Mouse (Mus musculus) hindbrain, postnatal 0 days (tissue): ENCODE measurements around the gene Gm19402. TPM values are rescaled to one million over a fixed set of nuclear protein-coding genes. Genes with fewer than 3 reads are reported as not detected.
"Not testable (repeated sequence)": the region's sequence is repeated elsewhere in the genome, so short reads cannot be mapped to it uniquely, and the experiment has no call there.

ENCODE experiments used
- ATAC-seq: fragments of 200-750 bp; cut with Nextera tagmentation; 2 replicates; pipeline ENCODE4 v1.8.0; 2017; ENCODE audit warnings: mild to moderate bottlenecking, moderate TSS enrichment, moderate library complexity
- DNase-seq: peaks from one replicate; pipeline ENCODE4 v3.0.0-alpha.2; 2015; ENCODE audit warnings: low spot score
- H3K27ac ChIP-seq: fragments of 300-500 bp; sonication (generic); 2 replicates; pipeline ENCODE4 v1.5.1; 2014; ENCODE audit warnings: mild to moderate bottlenecking
- H3K27me3 ChIP-seq: fragments of 300-500 bp; sonication (generic); 2 replicates; pipeline ENCODE4 v1.6.1; 2014; ENCODE audit warnings: low read length, mixed read lengths; ENCODE audit not compliant: insufficient read depth
- H3K36me3 ChIP-seq: fragments of 300-500 bp; sonication (generic); 2 replicates; pipeline ENCODE4 v1.6.1; 2014; ENCODE audit warnings: low read length, mixed read lengths; ENCODE audit not compliant: insufficient read depth
- H3K4me1 ChIP-seq: fragments of 300-500 bp; sonication (generic); 2 replicates; pipeline ENCODE4 v1.6.1; 2014; ENCODE audit warnings: antibody characterized with exemption, low read length, mixed read lengths; ENCODE audit not compliant: insufficient read depth
- H3K4me2 ChIP-seq: fragments of 300-500 bp; sonication (generic); 2 replicates; pipeline ENCODE4 v1.6.1; 2014; ENCODE audit warnings: low read depth, mild to moderate bottlenecking, low read length, moderate library complexity, mixed read lengths
- H3K4me3 ChIP-seq: fragments of 300-500 bp; sonication (generic); 2 replicates; pipeline ENCODE4 v1.5.1; 2014; ENCODE audit warnings: low read length
- H3K9ac ChIP-seq: fragments of 300-500 bp; sonication (generic); replicated peaks from 2 replicates; pipeline ENCODE4 v1.6.1; 2014; ENCODE audit warnings: mild to moderate bottlenecking, low read length, moderate library complexity, mixed read lengths
- H3K9me3 ChIP-seq: fragments of 300-500 bp; sonication (generic); 2 replicates; pipeline ENCODE4 v1.6.1; 2016; ENCODE audit warnings: low read length, mixed read lengths
- CTCF ChIP-seq: IDR thresholded peaks from 2 replicates; pipeline ENCODE4 v1.5.1; 2016; ENCODE audit warnings: antibody characterized with exemption, control low read depth, low read depth
- WGBS: fragments of 180-500 bp; shearing (Covaris S2); extraction: QIAGEN DNeasy Blood & Tissue Kit; methylation state at CpG from one replicate; pipeline ENCODE4 v1.1.7; 2014; 5-methylcytosine and 5-hydroxymethylcytosine counted together
- polyA plus RNA-seq: library from polyadenylated mRNA; unstranded; fragments of >200 nt; fragmentation: Nextera tagmentation; extraction: Ambion mirVana; gene quantifications from 2 replicates; pipeline ENCODE4 v1.2.1, GENCODE M21; 2015
- total RNA-seq: library from RNA; depleted of rRNA; stranded (reverse); fragments of >200 nt; gene quantifications from 2 replicates; pipeline ENCODE4 v1.2.3, GENCODE M21; 2014; rRNA removed

The Gm19402 gene
- total RNA-seq: not detected in 2 replicates
- not detected in 2 replicates for polyA plus RNA-seq

DNA sequence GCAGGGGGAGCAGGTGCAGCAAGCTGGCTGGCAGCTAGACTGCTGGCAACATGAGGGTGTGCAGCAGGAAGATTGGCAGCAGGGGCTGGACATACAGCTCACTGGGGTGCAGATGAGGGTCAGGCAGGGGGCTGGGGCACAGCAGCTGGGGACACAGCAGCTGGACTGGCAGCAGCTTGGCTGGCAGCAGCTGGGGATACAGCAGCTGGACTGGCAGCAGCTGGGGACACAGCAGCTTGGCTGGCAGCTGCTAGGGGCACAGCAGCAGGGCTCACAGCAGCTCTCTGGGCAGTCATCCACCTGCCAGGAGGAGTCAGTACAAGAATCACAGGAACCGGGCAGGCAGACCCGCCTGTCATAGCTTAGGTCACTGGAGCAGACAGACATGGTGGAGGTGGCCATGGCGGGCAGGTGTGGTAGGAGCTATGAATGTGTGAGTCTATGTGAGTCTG is at the start of gene Gm19402:
Gene Gm19402, minus strand, starts transcription at position 402 of the 452 bp plus-strand sequence.
- H3K36me3 ChIP-seq, H3K9ac ChIP-seq, H3K9me3 ChIP-seq, H3K27ac ChIP-seq, H3K4me1 ChIP-seq, DNase-seq, H3K4me3 ChIP-seq, H3K27me3 ChIP-seq, H3K4me2 ChIP-seq, ATAC-seq: not testable (repeated sequence)
- 71% methylated on average over 3 of the region's 3 CpGs for WGBS

DNA sequence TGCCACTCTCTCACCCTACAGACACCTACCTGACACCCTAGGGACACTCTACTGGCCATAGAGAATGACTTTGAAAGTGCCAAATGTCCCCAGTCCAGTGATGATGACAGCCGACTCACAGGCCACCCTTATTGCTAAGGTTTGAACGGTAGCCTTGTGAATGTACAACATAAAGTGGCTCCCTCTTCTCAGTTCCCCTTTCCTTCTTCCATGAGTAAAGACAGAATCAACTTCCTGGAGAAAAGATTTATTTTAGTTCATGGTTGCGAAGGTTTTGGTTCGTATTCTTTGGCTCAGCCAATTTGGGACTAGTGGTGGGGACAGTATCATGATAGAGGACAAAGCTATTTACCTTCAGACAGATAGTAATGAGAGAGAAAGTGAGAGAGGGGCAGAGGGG is 48.4 kb upstream of the Gm19402 start:
- no peak overlapping the region for H3K4me3 ChIP-seq
- H3K36me3 ChIP-seq: no peaks in the 10 kb centered on the region
- DNase-seq (no peak), ATAC-seq (no peak)
- WGBS: 92% methylated on average over 4 of the region's 4 CpGs
- no peak overlapping the region for H3K9ac ChIP-seq
- TF ChIP-seq CTCF: no peak
- no peak overlapping the region for H3K27ac ChIP-seq
- no peaks in the 10 kb centered on the region for H3K9me3 ChIP-seq
- H3K27me3 ChIP-seq: no peaks in the 10 kb centered on the region
- H3K4me1 ChIP-seq: no peaks in the 10 kb centered on the region
- no peak overlapping the region for H3K4me2 ChIP-seq

DNA sequence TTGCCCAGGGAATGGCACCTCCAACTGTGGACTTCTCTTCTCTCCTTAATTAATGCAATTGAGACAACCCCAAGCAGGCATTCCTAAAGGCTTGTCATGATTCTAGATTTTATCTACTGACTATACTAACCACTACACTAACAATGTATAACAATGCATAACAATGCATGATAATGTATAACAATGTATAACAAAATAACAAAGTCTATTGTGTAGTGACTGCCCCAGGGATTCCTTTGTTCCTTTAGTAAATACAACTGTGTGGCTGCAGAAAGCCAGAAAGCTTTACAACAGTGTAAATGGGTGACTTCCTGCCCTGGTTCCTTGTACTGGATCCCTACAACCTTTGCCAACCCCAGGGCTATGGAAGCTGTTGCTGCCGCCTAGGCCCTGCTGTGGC is 45.4 kb upstream of the Gm19402 start:
- WGBS: 95% methylated on average over 1 of the region's 1 CpGs
- H3K9me3 ChIP-seq: no peaks in the 10 kb centered on the region

DNA sequence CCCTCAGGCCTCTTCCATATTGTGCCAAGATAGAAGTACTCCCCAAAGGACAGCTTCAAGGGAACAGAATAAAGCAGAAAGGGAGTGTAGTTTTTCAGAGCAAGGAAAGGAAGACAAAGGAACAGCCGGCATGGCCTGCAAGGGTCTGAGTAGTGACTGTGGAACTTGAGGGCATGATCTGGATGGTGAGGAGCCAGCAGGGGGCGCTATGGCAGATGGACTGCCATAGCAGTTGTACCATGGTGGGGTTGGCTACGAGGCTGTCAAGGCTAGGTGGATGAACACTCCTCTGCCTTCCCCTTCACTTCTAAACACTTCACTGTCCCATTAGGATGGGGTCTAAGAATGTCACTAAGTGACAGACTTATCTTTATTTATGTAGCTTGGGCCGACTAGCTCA is 38.7 kb upstream of the Gm19402 start:
- H3K27me3 ChIP-seq: no peaks in the 10 kb centered on the region
- no peak for DNase-seq
- no peaks in the 10 kb centered on the region for H3K9me3 ChIP-seq
- peak; percentile 34 for TF ChIP-seq CTCF
- no peak overlapping the region for H3K9ac ChIP-seq
- no peaks in the 10 kb centered on the region for H3K4me1 ChIP-seq
- no peak for ATAC-seq
- H3K4me3 ChIP-seq: no peak overlapping the region
- no peaks in the 10 kb centered on the region for H3K36me3 ChIP-seq
- no peak overlapping the region for H3K4me2 ChIP-seq
- 55% methylated on average over 4 of the region's 4 CpGs for WGBS
- no peak overlapping the region for H3K27ac ChIP-seq

More for the DNA sequence above, 45.4 kb upstream of the Gm19402 start:
- ATAC-seq (no peak), DNase-seq (no peak)
- H3K4me1 ChIP-seq: no peaks in the 10 kb centered on the region
- H3K4me2 ChIP-seq: no peak overlapping the region
- TF ChIP-seq CTCF: no peak
- H3K27me3 ChIP-seq: no peaks in the 10 kb centered on the region
- H3K36me3 ChIP-seq: no peaks in the 10 kb centered on the region
- no peak overlapping the region for H3K27ac ChIP-seq
- no peak overlapping the region for H3K9ac ChIP-seq
- H3K4me3 ChIP-seq: no peak overlapping the region

DNA sequence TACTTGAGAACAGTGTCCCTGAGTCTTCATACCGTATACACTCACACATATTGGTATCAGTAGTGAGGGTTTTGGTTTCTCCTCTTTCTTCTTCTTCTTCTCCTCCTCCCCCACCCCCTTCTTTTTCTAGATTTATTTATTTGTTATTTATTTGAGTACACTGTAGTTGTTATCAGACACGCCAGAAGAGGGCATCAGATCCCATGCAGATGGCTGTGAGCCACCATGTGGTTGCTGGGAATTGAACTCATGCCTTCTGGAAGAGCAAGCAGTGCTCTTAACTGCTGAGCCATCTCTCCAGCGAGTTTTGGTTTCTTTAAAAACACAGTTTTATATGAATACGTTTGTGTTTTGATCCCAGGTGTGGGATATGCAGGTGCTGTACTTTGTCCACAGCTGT is 37.7 kb upstream of the Gm19402 start:
- Histone ChIP-seq H3K36me3 (no peaks in the 10 kb centered on the region), H3K9me3 (no peaks in the 10 kb centered on the region), H3K27me3 (no peaks in the 10 kb centered on the region), H3K27ac (no peak overlapping the region), H3K4me2 (no peak overlapping the region), H3K4me1 (no peaks in the 10 kb centered on the region), H3K9ac (no peak overlapping the region), H3K4me3 (no peak overlapping the region)
- peak; percentile 28 for TF ChIP-seq CTCF
- WGBS: 68% methylated on average over 4 of the region's 4 CpGs
- ATAC-seq: no peak
- no peak for DNase-seq

DNA sequence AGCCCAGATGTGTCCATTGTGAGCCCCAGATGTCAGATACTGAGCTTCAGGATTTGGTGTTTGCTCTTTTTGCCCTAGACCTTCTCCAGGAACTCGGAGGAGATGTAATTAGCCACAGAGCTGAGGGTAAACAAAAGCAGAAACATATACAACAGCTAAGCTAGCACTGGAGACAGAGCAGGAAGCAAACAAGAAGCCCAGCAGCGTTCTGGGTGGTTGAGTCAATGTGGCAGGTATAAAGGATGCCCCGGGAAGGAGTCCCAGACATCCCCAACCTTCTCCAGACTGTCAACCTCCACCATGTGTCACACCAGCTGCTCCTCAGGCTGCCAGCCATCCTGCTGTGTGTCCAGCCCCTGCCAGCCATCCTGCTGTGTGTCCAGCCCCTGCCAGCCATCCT is 35.6 kb upstream of the Gm19402 start, which contains the start of gene Gm10100:
Gene Gm10100, plus strand, starts transcription at position 301 of the 400 bp plus-strand sequence.
- H3K27ac ChIP-seq: no peak within 1 kb of the TSS
- no peak within 1 kb of the TSS for H3K4me2 ChIP-seq
- H3K4me3 ChIP-seq: no peak within 1 kb of the TSS
- H3K9ac ChIP-seq: no peak within 1 kb of the TSS
- WGBS: 22% methylated on average over 3 of the region's 3 CpGs
- TF ChIP-seq CTCF: no peak
- no peaks in the 10 kb centered on the region for H3K36me3 ChIP-seq
- no peaks in the 10 kb centered on the region for H3K9me3 ChIP-seq
- no peak for ATAC-seq
- H3K27me3 ChIP-seq: no peaks in the 10 kb centered on the region
- no peaks in the 10 kb centered on the region for H3K4me1 ChIP-seq
- no peak for DNase-seq

DNA sequence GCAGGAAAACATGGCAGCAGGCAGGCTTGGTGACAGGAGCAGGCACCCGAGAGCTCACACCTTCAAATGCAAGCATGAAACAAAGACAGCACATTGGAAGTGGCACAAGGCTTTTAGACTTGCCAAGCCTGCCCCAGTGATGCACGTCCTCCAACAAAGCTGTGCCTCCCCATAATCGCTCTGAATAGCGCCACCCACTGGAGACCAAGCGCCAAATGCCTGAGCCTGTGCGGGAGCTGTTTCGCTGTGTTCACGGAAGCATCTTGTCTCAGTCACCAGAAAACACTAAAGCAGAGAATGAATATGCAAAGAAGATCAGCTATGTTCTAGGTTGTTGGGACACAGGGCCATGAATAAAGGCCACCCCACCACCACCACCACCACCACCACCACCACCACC is 34.3 kb upstream of the Gm19402 start:
- no peak for ATAC-seq
- Histone ChIP-seq H3K9ac (no peak overlapping the region), H3K36me3 (no peaks in the 10 kb centered on the region), H3K4me3 (no peak overlapping the region), H3K27ac (no peak overlapping the region), H3K4me1 (no peaks in the 10 kb centered on the region), H3K4me2 (no peak overlapping the region), H3K9me3 (0 out of 2 replicates have a peak, but pooled peaks cover 2% of the 10 kb centered on the region), H3K27me3 (no peaks in the 10 kb centered on the region)
- WGBS: 76% methylated on average over 8 of the region's 8 CpGs
- no peak for TF ChIP-seq CTCF
- DNase-seq: no peak

DNA sequence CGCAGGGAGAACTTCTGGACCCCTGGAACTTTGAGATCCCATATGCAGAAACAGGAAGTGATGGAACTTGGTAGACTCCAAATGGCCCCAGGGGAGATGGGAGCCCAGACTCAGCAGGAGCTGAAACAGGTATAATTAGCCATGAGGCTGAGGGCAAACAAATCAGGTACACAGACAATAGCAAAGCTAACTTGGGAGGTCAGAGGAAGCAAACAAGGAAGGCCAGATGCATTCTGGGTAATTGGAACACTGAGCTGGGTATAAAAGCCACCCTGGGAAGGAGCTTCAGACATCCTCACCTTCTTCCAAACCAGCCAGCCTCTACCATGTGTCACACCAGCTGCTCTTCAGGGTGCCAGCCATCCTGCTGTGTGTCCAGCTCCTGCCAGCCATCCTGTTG is 29.7 kb upstream of the Gm19402 start, which contains the start of gene Krtap12-1:
Gene Krtap12-1, plus strand, starts transcription at position 301 of the 400 bp plus-strand sequence.
- WGBS: 89% methylated on average over 1 of the region's 1 CpGs
- H3K4me1 ChIP-seq, H3K4me3 ChIP-seq, H3K4me2 ChIP-seq, H3K36me3 ChIP-seq, H3K27ac ChIP-seq, ATAC-seq, H3K9ac ChIP-seq, H3K27me3 ChIP-seq, H3K9me3 ChIP-seq, DNase-seq: not testable (repeated sequence)
